Mouse (Mus musculus): ENCODE results near the gene Them7. TPM values are rescaled to one million over a fixed set of nuclear protein-coding genes. Genes with fewer than 3 reads are reported as not detected.

The Them7 gene
- total RNA-seq (2012; rRNA removed) (not detected in 2 replicates), polyA plus RNA-seq (2012; ENCODE audit: insufficient read depth in 1 of 2, insufficient read length in 2 of 2, low read depth in 1 of 2, low replicate concordance in 2 of 2, missing spikeins in 1 of 2) (not detected)

DNA sequence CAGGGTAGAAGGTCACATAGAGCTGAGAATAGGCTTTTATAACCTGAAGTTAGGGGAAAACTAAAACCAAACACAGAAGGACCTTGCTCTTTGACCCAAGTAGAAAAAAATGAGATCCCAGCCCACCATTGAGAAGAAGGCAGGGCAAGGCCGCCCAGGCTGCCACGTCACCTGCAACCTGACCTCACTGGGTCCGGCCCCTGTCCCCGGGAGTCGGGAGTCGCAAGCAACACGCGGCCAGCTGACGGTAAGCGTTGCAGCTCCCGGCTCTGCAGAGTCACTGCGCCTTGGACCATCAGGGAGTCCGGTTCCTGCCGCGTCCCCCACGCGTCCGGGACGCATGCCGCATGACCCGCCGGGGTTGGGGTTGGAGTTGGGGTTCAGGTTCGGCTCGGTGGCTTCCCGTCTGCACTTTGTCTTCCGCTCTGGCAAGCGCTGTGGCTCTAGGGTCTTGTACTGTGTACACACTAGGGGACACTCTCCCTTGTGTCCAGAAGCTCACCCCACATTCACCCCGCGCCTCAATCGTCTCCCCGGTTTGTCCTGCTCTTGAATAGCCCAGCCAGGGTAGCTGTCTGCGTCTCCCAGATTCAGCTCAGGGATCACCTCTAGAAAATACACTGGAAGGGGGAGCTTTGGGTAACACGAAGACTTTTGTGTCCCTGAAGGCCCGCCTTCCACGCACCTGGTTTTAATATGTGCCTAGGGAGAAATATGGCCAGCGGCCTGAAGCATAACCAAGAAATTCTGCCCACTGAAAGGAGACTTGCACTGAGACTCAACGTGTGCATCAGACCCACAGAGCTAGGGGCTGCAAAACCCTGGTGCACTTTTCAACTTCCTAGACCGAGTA is at the start of gene Them7:
Them7 (plus strand) TSS at position 187 of the 853 bp plus-strand sequence.
- no peak for DNase-seq (ENCODE audit: low read depth, low spot score)
- H3K9ac ChIP-seq (ENCODE audit: control insufficient read depth, low read depth, low read length, poor library complexity, severe bottlenecking) = no peak within 1 kb of the TSS
- no peaks in the 10 kb centered on the region for H3K9me3 ChIP-seq (replicated peaks; ENCODE audit: insufficient read depth, low read length)
- TF ChIP-seq BHLHE40 (IDR thresholded peaks at IDR 0.05; ENCODE audit: borderline replicate concordance, low read depth, low read length) = no peak
- TF ChIP-seq ZKSCAN1 (IDR thresholded peaks at IDR 0.05; ENCODE audit: low read depth, low read length) = no peak
- no peak for TF ChIP-seq ELF1 (IDR thresholded peaks at IDR 0.05; ENCODE audit: low read depth, low read length)
- TF ChIP-seq SIN3A (IDR thresholded peaks at IDR 0.05; ENCODE audit: low read length) = no peak
- TF ChIP-seq UBTF (IDR thresholded peaks at IDR 0.05; ENCODE audit: borderline replicate concordance, insufficient read depth, low read depth, low read length) = no peak
- TF ChIP-seq TAL1 (IDR thresholded peaks at IDR 0.05; ENCODE audit: low read length) = no peak
- no peak for TF ChIP-seq MXI1 (IDR thresholded peaks at IDR 0.05; ENCODE audit: low read depth, low read length)
- TF ChIP-seq EP300 (IDR thresholded peaks at IDR 0.05; ENCODE audit: low read depth in 1 of 2, low read length in 2 of 2) = no peak
- no peaks in the 10 kb centered on the region for H3K79me2 ChIP-seq (ENCODE audit: control insufficient read depth, insufficient read depth, low read length, poor library complexity)
- H3K4me3 ChIP-seq (ENCODE audit: control insufficient read depth in 1 of 2, insufficient read depth in 1 of 2, low read depth in 2 of 2, low read length in 2 of 2) = no peak within 1 kb of the TSS
- no peaks in the 10 kb centered on the region for H3K27me3 ChIP-seq (ENCODE audit: control insufficient read depth in 1 of 2, insufficient read depth in 2 of 2, low read length in 2 of 2)
- H3K4me1 ChIP-seq (ENCODE audit: control insufficient read depth in 1 of 2, insufficient read depth in 2 of 2, low read length in 2 of 2) = peaks cover 7 to 20% of the 10 kb centered on the region in 2 experiments
- peak within 1 kb of the TSS; percentile 34; the same call in 1 of the 2 replicates for H3K27ac ChIP-seq (ENCODE audit: control insufficient read depth, low read depth, low read length)
- H3K36me3 ChIP-seq (ENCODE audit: control insufficient read depth in 1 of 2, insufficient read depth in 2 of 2, low read length in 2 of 2) = peaks cover 0 to 16% of the 10 kb centered on the region in 2 experiments; a peak in 2 of 4 replicates

- Histone ChIP-seq H3K27me3 (ENCODE audit: control insufficient read depth in 1 of 2, insufficient read depth in 2 of 2, low read length in 2 of 2) (peaks cover 3 to 6% of the 10 kb centered on the region in 2 experiments), H3K4me3 (ENCODE audit: control insufficient read depth in 1 of 2, insufficient read depth in 1 of 2, low read depth in 2 of 2, low read length in 2 of 2) (no peak overlapping the region), H3K27ac (ENCODE audit: control insufficient read depth, low read depth, low read length) (no peak overlapping the region), H3K9me3 (replicated peaks; ENCODE audit: insufficient read depth, low read length) (no peaks in the 10 kb centered on the region), H3K79me2 (ENCODE audit: control insufficient read depth, insufficient read depth, low read length, poor library complexity) (no peaks in the 10 kb centered on the region), H3K36me3 (ENCODE audit: control insufficient read depth in 1 of 2, insufficient read depth in 2 of 2, low read length in 2 of 2) (no peaks in the 10 kb centered on the region), H3K4me1 (ENCODE audit: control insufficient read depth in 1 of 2, insufficient read depth in 2 of 2, low read length in 2 of 2) (no peaks in the 10 kb centered on the region), H3K9ac (ENCODE audit: control insufficient read depth, low read depth, low read length, poor library complexity, severe bottlenecking) (no peak overlapping the region)
- TF ChIP-seq CHD2 (IDR thresholded peaks at IDR 0.05; ENCODE audit: low read length) (no peak), GATA1 (IDR thresholded peaks at IDR 0.05; ENCODE audit: low read depth, low read length) (no peak), TCF12 (IDR thresholded peaks at IDR 0.05; ENCODE audit: low read depth, low read length) (no peak), MAFK (IDR thresholded peaks at IDR 0.05; ENCODE audit: borderline replicate concordance, low read depth, low read length) (no peak), SIN3A (IDR thresholded peaks at IDR 0.05; ENCODE audit: low read length) (no peak), MAX (IDR thresholded peaks at IDR 0.05; ENCODE audit: low read length) (no peak), RAD21 (IDR thresholded peaks at IDR 0.05; ENCODE audit: low read depth, low read length) (no peak)
- no peak for DNase-seq (ENCODE audit: low read depth, low spot score)
Measured at GRCm38 (mm10) chr2:105178871-105179270, 45.2 kb upstream of the Them7 start.
